Mouse (Mus musculus): ENCODE measurements around the gene Creb5. TPM values are rescaled to one million over a fixed set of nuclear protein-coding genes. Genes with fewer than 3 reads are reported as not detected.

Gene Creb5
- polyA plus RNA-seq, 1 experiment from 2014 or later, result 14.7 TPM

DNA sequence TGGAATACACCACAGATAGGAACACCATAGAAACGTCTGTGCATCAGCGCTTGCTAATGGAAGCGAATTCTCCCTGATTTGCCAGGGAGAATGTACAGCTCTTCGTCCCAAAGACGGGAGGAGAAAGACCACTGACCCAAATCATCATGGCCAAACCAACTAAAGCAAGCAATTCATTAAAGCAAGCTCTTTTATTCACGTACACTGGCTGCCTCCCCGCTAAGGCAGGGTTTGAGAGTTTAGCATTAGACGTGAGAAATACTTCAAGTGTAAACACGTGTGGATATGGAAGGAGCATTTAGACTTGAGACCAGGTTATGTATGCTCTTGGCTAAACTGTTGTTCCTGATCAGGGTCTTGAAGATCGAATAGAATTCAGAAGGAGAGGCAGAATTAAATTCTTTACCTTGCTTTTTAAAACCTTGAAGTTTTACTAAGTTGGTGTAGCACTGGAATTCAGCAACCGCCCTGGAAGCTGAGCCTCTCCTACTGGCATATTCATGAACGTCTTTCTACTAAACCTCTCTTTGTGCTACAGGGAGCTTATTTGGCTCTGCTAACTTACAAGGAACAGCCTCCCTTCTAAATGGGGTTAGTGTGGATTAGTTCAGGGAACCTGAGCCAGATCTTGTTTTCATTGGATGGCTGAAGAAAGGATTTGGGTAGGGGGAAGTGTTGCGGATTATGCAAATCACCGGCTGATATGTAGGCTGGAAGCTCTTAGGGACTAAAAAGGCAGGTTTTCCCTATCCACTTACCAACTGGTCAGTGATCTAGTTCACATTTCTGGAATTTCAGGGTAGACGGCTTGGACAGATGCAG is 337.6 kb downstream of the Creb5 start:
- Histone ChIP-seq H3K27me3 (replicated peaks) (no peaks in the 10 kb centered on the region), H3K4me3 (no peak overlapping the region), H3K9ac (no peak overlapping the region), H3K36me3 (no peaks in the 10 kb centered on the region), H3K9me3 (no peaks in the 10 kb centered on the region), H3K27ac (no peak overlapping the region), H3K4me2 (replicated peaks) (no peak overlapping the region), H3K4me1 (no peaks in the 10 kb centered on the region)
- no peak for ATAC-seq (ENCODE audit: low FRiP score, low read depth)
- 60% methylated on average over 15 of the region's 15 CpGs for WGBS

DNA sequence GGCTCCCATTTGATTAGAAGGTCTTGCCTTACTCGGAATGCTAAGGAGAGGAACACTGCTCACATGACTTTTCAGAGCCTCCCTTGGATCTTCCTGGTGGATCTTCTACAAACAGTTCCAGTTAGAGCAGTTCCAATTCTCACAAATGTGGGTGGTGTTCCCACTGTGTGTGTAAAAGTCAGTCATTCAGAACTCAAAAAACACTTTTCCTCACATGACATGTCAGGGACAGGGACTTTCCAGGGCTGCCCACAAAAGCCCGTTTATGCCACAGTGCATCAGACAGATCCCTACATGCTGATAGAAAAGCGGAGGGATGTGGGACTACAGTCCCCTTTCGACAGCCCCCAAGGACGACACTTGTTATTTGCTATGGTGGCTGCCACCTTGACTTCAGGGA is 339.0 kb downstream of the Creb5 start:
- no peak overlapping the region for H3K4me2 ChIP-seq (replicated peaks)
- H3K9me3 ChIP-seq, result no peaks in the 10 kb centered on the region
- no peaks in the 10 kb centered on the region for H3K4me1 ChIP-seq
- WGBS, result 89% methylated on average over 5 of the region's 5 CpGs
- H3K9ac ChIP-seq, result no peak overlapping the region
- no peaks in the 10 kb centered on the region for H3K36me3 ChIP-seq
- no peaks in the 10 kb centered on the region for H3K27me3 ChIP-seq (replicated peaks)
- no peak overlapping the region for H3K4me3 ChIP-seq
- no peak for ATAC-seq (ENCODE audit: low FRiP score, low read depth)
- H3K27ac ChIP-seq, result no peak overlapping the region

DNA sequence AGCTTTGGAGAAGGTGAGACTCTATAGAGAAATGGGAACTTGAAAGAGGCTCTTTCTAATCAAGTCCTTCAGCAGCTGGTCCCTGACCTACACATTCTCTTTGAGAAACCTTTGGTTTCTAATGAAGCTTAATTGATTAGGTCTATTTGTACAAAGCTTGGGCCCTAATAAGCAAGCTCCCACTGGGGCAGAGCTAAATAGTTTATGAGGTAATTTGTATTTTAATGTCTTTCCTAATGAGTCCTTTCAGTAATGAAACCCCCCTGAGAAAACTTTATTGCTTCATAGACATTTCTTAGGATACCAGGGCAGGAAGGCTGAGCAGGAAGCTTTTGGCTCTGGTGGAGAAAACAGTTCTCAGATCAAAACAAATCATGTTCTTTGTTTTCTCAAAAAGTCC is 341.6 kb downstream of the Creb5 start:
- no peaks in the 10 kb centered on the region for H3K36me3 ChIP-seq
- H3K4me1 ChIP-seq, result no peaks in the 10 kb centered on the region
- H3K27me3 ChIP-seq (replicated peaks), result no peaks in the 10 kb centered on the region
- H3K9me3 ChIP-seq, result no peaks in the 10 kb centered on the region
- ATAC-seq (ENCODE audit: low FRiP score, low read depth), result no peak
- no peak overlapping the region for H3K4me2 ChIP-seq (replicated peaks)
- H3K4me3 ChIP-seq, result no peak overlapping the region
- H3K9ac ChIP-seq, result no peak overlapping the region
- no peak overlapping the region for H3K27ac ChIP-seq

DNA sequence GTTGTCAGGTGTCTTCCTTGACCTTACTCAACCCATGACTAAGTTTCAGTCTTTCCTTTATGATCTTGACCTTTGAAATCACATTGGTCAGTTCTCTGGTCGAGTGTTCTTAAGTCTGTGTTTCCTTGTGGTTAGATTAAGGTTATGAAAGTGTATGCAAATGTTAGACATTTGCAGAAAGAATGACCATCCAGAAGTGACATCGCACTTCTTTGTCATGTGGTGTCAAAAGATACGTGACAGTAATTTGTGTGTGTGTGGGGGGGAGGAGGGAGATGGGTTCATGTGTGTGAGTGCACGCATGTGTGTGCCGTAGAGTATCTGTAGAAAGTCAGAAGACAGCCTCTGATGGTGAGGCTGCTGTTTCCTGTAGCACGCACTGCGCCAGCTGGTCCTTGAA is 348.4 kb downstream of the Creb5 start:
- Histone ChIP-seq H3K4me3 (no peak overlapping the region), H3K27ac (no peak overlapping the region), H3K9me3 (no peaks in the 10 kb centered on the region), H3K4me2 (replicated peaks) (no peak overlapping the region), H3K4me1 (no peaks in the 10 kb centered on the region), H3K9ac (no peak overlapping the region), H3K36me3 (no peaks in the 10 kb centered on the region), H3K27me3 (replicated peaks) (no peaks in the 10 kb centered on the region)
- WGBS, result 89% methylated on average over 7 of the region's 7 CpGs
- no peak for ATAC-seq (ENCODE audit: low FRiP score, low read depth)

DNA sequence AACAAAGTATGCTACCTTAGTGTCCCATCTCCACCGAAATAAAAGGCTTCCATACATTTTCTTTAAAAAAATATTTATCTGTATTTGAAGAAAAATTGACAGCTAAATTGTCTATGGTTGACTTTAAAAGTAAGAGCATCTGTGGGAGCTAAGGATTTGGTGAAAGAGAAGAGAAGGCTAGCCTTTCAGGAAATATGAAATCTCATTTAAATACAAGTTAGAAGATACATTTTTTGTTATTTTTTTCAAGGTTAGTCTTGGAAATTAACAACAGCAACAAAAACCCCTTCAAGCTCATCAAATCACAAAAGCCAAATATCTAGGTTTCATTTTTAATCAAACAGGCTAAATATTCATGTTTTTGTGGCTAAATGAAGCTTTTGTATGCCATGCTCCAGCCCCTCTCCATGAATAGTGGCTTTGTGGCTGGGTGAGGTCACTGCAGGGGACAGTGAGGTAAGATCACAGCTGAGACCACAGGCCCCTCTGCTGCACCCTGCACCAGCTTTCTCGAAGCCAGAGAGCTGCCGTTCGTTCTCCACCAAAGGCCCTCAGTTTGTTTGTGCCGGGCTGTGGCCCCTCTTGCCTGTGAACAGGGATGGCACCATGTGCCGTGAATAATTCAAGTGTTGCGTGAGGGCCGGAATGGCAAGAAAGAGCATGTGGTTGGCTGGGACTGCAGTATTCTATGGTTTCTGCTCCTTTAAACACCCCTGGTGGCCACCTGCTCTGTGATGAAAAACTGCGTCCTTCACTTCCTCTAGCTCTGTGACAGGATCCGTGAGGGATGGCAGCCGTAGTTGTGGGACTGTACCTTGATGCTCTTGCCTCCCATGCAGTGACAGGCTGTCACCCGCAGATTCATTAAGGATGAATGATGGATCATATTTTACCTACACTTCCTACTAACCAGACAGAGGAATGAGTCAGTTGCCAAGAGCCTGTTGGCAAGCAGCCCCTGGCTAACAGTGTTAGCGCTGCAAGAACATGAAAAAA is 350.6 kb downstream of the Creb5 start:
- Histone ChIP-seq H3K4me2 (replicated peaks) (no peak overlapping the region), H3K27ac (no peak overlapping the region), H3K4me1 (peaks cover 8% of the 10 kb centered on the region; the same call in 1 of the 2 replicates), H3K9ac (no peak overlapping the region), H3K4me3 (no peak overlapping the region), H3K27me3 (replicated peaks) (no peaks in the 10 kb centered on the region), H3K9me3 (no peaks in the 10 kb centered on the region), H3K36me3 (no peaks in the 10 kb centered on the region)
- no peak for ATAC-seq (ENCODE audit: low FRiP score, low read depth)
- 67% methylated on average over 13 of the region's 13 CpGs for WGBS

DNA sequence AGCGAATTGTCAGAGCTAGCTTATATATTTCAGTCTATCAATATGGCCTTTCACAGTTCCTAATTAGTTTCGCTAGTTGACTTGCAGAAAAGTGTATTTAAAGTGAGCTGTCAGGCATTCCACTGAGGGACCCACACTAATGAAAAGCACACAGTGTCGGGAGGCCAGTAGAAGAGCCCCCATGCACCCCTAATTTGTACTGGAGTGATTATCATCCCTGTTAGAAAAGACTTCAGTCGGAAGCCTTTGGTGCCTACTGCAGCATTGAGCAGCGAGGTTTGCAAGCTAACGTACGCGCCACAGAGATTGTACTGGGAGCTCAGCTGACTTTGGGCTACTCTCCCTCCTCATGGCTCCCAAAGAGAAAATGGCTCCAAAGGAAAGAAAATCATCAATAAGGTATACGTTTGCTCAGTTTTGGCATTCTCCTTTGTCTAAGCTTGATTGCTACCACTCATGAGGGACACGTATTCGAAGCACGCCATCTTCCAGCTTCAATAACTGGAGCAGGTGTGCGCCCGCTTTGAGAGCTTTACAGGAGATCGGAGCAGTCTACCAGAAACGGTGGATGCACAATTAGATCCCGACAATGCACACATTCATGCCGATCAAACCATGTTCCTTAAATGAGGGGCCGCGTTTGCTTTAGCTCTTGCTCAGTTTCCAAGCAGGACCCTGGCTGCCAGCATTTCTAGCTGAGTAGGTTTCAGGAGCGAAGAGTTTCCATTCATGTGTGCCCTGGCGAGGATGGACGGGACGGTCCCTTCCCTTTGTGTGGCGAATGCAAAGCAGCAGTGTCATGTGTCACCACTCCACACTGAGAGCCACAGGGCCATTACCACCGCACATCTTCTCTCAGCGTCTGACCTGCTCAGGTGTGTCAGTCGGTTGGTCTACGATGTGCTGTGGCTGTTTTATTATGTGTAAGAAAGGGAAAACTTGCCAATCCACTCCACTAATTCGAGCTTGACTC is 354.8 kb downstream of the Creb5 start:
- no peaks in the 10 kb centered on the region for H3K36me3 ChIP-seq
- no peak for ATAC-seq (ENCODE audit: low FRiP score, low read depth)
- H3K4me2 ChIP-seq (replicated peaks), result no peak overlapping the region

DNA sequence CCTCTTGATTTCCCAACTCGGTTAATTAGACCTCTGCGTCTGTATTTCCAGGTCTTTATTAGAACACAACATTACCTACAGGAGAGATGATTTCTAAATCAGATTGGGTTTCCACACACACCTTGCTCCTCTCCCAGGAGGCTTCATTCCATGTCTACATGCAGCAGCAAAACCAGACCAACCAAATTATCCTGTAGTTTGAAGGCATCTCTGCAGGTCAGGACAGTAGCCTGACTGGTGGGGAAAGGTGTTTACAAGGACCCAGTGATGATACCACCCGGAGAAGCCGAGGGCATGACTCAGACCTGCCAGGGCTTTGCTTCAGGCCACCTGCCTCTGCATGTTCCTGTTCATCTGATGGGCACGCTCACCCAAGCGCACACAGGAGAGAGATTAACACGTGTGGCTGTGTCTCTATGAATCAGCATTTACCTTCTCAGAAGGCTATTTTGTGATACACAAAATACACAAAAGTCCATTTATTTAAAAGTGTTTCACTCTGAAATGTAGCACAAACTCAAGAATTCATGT is 355.8 kb downstream of the Creb5 start:
- no peak for ATAC-seq (ENCODE audit: low FRiP score, low read depth)
- H3K9me3 ChIP-seq, result no peaks in the 10 kb centered on the region
- peaks cover 8% of the 10 kb centered on the region; the same call in 1 of the 2 replicates for H3K4me1 ChIP-seq
- H3K4me3 ChIP-seq, result no peak overlapping the region
- H3K4me2 ChIP-seq (replicated peaks), result no peak overlapping the region
- no peak overlapping the region for H3K27ac ChIP-seq
- no peaks in the 10 kb centered on the region for H3K27me3 ChIP-seq (replicated peaks)
- no peaks in the 10 kb centered on the region for H3K36me3 ChIP-seq
- 97% methylated on average over 7 of the region's 7 CpGs for WGBS
- no peak overlapping the region for H3K9ac ChIP-seq

More for the DNA sequence above, 354.8 kb downstream of the Creb5 start:
- H3K9me3 ChIP-seq, result no peaks in the 10 kb centered on the region
- H3K9ac ChIP-seq, result no peak overlapping the region
- H3K4me1 ChIP-seq, result peaks cover 8% of the 10 kb centered on the region; the same call in 1 of the 2 replicates
- no peaks in the 10 kb centered on the region for H3K27me3 ChIP-seq (replicated peaks)
- 82% methylated on average over 30 of the region's 30 CpGs for WGBS
- no peak overlapping the region for H3K27ac ChIP-seq
- no peak overlapping the region for H3K4me3 ChIP-seq

DNA sequence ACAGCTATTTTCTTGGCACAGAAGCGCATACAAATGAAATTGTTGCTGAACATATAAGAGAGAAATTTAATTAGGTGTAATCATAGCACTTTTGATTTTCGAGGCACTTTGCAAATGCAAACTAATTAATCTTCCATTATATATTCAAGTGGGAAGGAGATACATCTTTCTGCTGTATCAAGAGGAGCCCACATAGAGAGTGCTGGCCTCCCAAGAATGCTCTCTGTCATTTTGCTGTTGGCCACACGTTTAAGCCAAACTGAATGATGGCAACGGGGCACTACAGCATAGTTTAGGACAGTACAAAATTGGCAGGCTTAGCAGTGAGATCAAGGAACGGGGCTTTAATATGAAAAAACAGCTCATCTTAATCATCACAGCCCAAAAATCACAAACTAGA is 356.4 kb downstream of the Creb5 start:
- no peak overlapping the region for H3K4me3 ChIP-seq
- H3K4me1 ChIP-seq, result peaks cover 8% of the 10 kb centered on the region; the same call in 1 of the 2 replicates
- no peaks in the 10 kb centered on the region for H3K27me3 ChIP-seq (replicated peaks)
- H3K9ac ChIP-seq, result no peak overlapping the region
- 80% methylated on average over 5 of the region's 5 CpGs for WGBS
- no peak for ATAC-seq (ENCODE audit: low FRiP score, low read depth)
- H3K4me2 ChIP-seq (replicated peaks), result no peak overlapping the region
- H3K9me3 ChIP-seq, result no peaks in the 10 kb centered on the region
- no peaks in the 10 kb centered on the region for H3K36me3 ChIP-seq
- no peak overlapping the region for H3K27ac ChIP-seq

DNA sequence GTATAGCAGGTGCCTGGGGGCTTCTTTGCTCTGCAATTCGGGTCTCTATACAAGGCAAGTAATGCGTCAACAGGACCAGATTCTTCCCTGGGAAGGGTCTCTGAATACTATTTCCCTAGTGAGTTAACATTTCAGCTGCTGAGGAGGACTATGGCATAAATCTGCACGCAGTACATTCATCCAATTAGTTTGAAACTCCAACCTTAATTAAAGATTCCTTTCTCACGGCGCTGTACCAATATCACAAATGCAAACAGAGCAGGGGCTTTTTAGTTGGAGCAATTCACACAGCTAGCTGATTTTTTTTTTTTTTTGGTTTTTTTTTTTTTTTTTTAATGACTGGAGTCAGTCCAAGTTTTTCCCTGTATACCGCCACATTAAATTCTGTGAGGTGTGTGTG is 357.0 kb downstream of the Creb5 start:
- no peak for ATAC-seq (ENCODE audit: low FRiP score, low read depth)
- H3K4me1 ChIP-seq, result peaks cover 8% of the 10 kb centered on the region; the same call in 1 of the 2 replicates
- H3K27ac ChIP-seq, result no peak overlapping the region
- no peaks in the 10 kb centered on the region for H3K27me3 ChIP-seq (replicated peaks)
- no peak overlapping the region for H3K9ac ChIP-seq
- H3K9me3 ChIP-seq, result no peaks in the 10 kb centered on the region
- H3K4me3 ChIP-seq, result no peak overlapping the region
- no peak overlapping the region for H3K4me2 ChIP-seq (replicated peaks)
- 79% methylated on average over 6 of the region's 6 CpGs for WGBS
- no peaks in the 10 kb centered on the region for H3K36me3 ChIP-seq

DNA sequence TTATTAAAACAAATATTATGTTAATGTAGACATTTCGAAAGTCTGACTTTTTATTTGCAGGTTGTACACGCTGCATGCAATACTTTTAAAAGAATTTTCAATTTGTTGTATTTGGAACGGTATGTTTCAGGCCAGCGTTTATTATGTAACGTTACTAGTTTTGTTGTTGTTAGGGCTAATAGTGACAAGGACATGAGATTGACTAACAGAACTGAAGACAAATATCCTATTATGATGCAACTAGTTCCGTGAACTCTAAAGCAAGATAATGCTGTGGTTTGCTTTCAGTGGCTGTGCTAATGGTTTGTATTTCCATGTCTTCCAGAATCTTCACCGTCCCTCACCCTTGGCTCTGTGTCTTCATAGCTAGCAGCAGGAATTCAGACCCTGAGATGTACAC is 357.9 kb downstream of the Creb5 start:
- no peak overlapping the region for H3K27ac ChIP-seq
- no peak for ATAC-seq (ENCODE audit: low FRiP score, low read depth)
- no peak overlapping the region for H3K9ac ChIP-seq
- no peaks in the 10 kb centered on the region for H3K36me3 ChIP-seq
- H3K4me2 ChIP-seq (replicated peaks), result no peak overlapping the region
- 90% methylated on average over 7 of the region's 7 CpGs for WGBS
- H3K4me3 ChIP-seq, result no peak overlapping the region
- no peaks in the 10 kb centered on the region for H3K9me3 ChIP-seq
- H3K4me1 ChIP-seq, result peaks cover 8% of the 10 kb centered on the region; the same call in 1 of the 2 replicates
- no peaks in the 10 kb centered on the region for H3K27me3 ChIP-seq (replicated peaks)

DNA sequence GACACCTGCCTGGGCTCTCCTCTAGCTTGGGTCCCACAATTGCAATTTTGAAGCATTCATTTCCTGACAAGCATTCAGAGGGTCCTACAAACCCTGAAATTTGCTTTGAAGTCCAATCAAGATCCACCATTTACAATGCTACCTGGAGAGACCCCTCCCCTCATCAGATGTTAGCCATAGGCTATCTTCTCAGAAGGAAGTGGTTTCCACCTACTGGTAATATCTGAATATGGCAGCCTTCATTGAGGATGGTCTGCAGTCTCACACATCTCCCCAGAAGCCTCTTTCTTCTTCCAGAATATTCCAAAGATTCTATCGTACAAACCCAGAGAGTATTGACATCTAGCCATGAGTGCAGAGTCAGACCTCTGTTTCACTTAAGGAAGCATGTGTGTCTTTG is 362.7 kb downstream of the Creb5 start:
- ATAC-seq (ENCODE audit: low FRiP score, low read depth), result no peak
- 88% methylated on average over 1 of the region's 1 CpGs for WGBS
- no peaks in the 10 kb centered on the region for H3K27me3 ChIP-seq (replicated peaks)

More for the DNA sequence above, 362.7 kb downstream of the Creb5 start:
- Histone ChIP-seq H3K4me3 (no peak overlapping the region), H3K4me2 (replicated peaks) (no peak overlapping the region), H3K36me3 (no peaks in the 10 kb centered on the region), H3K9me3 (no peaks in the 10 kb centered on the region), H3K9ac (no peak overlapping the region), H3K4me1 (peaks cover 10% of the 10 kb centered on the region), H3K27ac (no peak overlapping the region)

All from neural tube, embryonic 12.5 days (tissue).